Mouse (Mus musculus): ENCODE results near the gene Dirc2.

Gene Dirc2

DNA sequence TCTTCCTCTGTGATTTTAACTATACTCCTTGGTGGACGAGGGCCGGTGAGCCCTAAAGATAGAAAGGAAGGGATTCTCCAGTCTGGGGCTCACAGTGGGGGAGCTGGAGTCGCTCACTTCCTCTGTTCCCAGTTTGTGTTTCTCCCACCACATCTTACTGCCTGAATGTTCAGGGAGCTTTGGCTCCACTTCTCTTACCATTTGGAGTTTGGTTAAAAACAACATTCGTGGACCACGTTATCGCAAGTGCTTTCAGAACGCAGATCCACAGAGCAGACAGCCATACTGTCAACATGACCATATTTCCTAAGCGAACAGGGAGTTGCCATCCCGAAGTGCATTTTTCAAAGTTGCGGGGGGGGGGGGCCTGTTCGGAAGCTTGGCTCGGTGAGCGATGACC is 84.1 kb downstream of the Dirc2 start:
- DNase-seq (ENCODE audit: low spot score in 2 of 2) = no peak

- DNase-seq (ENCODE audit: low spot score in 2 of 2) = no peak
These were observed 87.6 kb downstream of the Dirc2 start for GRCm38 (mm10) chr16:35681327-35682108.

GRCm38 (mm10) chr16:35678476-35678875 is 90.7 kb downstream of the Dirc2 start:
- DNase-seq (ENCODE audit: low spot score in 2 of 2) = no peak

DNA sequence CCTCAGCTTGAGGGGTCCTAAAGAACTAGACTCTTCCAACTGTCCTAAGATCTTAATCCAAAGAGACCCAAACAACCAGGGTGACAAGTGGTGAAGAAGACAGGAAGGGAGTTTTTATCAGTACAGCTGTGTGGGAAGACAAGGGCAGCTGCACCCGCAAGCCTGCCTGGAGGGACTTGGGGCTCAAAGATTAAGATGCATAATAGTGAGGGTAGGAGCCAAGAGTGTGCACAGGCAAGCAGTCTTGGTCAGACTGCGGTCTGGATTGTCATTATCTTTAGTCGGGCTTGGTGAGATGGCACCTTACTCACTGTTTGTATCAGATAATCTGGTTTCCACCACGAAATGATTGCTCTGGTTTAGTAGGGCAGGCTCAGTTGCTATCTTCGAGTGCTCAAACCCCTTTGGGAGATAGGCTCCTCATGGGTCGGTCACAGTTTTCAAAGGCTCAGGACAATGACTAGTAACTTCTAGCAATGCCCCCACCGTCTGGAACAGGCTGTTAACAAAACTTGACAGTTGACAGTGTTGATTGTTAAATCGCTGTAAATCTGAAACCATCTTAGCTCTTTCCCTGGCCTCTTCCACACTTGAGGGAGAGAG is 91.5 kb downstream of the Dirc2 start:
- DNase-seq (ENCODE audit: low spot score in 2 of 2) = no peak

- no peak for DNase-seq (ENCODE audit: low spot score in 2 of 2)
These were observed 104.3 kb downstream of the Dirc2 start for GRCm38 (mm10) chr16:35664847-35665246.

- DNase-seq (ENCODE audit: low spot score in 2 of 2) = no peak
These were observed 105.2 kb downstream of the Dirc2 start for GRCm38 (mm10) chr16:35663831-35664414.

DNA sequence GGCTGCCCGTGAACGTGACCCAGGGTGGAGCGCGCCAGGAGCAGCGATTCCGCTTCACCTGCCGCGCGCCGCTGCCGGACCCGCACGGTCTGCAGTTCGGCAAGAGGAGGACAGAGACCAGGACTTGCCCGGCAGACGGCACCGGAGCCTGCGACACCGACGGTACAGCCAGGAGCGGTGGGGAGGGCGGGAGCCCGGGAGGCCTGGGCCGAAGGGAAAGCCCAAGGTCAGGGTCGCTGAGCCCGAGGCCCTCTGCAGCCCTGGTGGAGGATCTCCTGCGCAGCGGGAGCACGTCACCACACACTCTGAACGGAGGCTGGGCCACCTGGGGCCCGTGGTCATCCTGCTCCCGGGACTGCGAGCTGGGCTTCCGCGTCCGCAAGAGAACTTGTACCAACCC is 108.9 kb downstream of the Dirc2 start:
- DNase-seq (ENCODE audit: low spot score in 2 of 2) = no peak

DNA sequence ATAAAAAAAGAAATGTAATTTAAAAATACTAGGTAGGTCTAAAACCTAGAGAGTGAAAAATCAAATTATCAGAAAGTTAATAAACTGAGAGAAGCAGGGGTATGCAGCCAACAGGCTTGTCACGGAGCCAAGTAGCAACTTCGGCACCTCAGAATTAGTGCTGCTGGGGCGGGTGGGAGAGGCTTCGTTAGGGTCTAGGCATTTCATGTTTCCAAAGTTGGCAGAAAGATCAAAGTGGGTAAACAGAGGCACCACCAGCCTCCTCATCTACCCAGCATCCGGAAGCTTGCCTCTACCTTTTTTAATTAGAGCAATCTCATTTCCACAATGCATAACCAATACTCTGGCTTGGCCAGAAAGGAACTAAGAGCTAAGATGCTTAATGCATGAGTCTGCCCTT is 115.2 kb downstream of the Dirc2 start:
- no peak for DNase-seq (ENCODE audit: low spot score in 2 of 2)

DNA sequence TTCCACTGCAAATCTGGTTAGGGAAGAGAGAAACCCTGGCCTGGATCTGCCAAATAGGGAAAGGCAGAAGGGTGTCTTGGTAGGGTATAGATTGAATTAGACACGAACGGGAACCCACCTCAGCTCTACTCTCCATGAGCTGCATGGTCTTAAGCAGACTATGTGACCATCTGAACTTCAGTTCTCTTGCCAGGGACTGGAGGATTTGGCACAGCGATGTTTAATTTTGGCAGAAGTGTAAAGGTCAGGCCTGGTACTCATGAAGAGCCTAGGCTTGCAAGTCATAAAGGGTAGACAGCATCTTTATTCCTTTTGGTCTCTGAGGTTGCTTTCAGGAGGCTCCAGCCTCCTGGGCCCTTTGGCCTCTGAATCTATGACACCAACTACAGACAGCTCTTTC is 116.5 kb downstream of the Dirc2 start:
- DNase-seq (ENCODE audit: low spot score in 2 of 2) = no peak

DNA sequence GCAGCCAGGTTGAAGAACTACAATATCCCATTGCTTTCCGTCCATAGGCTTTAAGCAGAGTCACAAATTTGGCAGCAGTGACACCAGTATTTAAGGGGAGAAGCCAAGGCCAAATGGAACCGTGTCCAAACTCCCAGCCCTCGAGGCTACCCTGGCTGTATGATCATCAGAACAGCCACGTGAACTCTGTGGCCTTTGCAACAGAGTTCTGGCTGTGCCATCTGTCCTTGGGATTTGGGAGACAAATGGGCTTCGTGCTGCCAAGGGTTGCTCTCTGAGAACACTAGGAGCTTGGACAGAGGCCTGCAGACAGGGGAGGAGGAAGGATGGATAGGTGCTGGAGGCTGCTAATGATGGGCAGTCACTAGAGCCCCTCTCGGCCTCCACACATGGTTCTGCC is 117.0 kb downstream of the Dirc2 start:
- DNase-seq (ENCODE audit: low spot score in 2 of 2) = no peak

DNA sequence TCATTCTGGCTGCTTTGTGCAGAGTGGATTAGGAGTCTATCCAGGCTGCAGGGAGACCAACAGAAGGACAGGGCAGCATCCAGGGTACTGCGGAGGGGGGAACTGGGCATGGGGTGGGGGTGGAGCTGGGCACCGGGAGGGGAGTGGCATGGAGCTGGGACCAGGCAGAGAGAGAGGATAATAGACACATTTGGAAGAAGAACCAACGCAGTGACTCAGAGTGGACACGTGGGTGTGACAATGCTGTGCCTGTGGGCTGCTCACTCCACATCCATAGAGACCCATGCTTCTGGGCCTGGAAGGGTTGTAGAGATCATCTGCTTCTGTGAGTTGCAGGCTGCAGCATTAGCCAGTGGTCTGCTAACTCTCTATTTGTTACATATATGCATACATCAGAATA is 120.3 kb downstream of the Dirc2 start:
- no peak for DNase-seq (ENCODE audit: low spot score in 2 of 2)
